Mouse (Mus musculus) testis, adult 2 months (tissue): Measurements from ENCODE around the gene Pdzrn3.

Experiments
- CTCF ChIP-seq: fragments of 200-500 bp; IDR thresholded peaks from 2 replicates; pipeline ENCODE4 v1.5.1; 2012; ENCODE audit warnings: low read depth, mild to moderate bottlenecking, inconsistent platforms, low read length, moderate library complexity; ENCODE audit not compliant: control insufficient read depth, insufficient read depth, insufficient replicate concordance
- POLR2A ChIP-seq: fragments of 200-500 bp; IDR thresholded peaks from 2 replicates; pipeline ENCODE4 v1.6.1; 2012; ENCODE audit warnings: low read depth, mild to moderate bottlenecking, inconsistent platforms, low read length, moderate library complexity; ENCODE audit not compliant: control insufficient read depth

DNA sequence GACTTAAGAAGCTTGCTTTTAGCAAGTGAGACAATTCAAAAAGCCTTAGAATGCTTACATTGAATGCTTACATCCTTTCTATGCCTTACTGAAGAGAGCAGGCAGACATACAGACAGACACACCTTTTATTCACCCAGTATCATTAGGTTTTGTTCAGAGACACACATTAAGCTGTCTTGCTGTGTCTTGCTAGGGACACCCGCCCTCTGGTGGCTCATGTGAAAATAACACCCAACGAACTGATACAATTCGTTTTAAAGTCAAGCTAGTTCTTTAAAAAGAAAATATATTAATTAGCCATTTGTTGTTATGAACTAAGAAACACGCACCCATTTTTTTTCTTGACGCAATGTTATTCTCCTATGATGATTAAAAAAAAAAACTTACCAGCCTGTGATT, 180.1 kb downstream of the Pdzrn3 start:
- TF ChIP-seq POLR2A (no peak), CTCF (peak; percentile 21; the same call in 1 of the 2 replicates)
